ENCODE assay signal across 8 mouse cellular contexts in the genomic region with DNA sequence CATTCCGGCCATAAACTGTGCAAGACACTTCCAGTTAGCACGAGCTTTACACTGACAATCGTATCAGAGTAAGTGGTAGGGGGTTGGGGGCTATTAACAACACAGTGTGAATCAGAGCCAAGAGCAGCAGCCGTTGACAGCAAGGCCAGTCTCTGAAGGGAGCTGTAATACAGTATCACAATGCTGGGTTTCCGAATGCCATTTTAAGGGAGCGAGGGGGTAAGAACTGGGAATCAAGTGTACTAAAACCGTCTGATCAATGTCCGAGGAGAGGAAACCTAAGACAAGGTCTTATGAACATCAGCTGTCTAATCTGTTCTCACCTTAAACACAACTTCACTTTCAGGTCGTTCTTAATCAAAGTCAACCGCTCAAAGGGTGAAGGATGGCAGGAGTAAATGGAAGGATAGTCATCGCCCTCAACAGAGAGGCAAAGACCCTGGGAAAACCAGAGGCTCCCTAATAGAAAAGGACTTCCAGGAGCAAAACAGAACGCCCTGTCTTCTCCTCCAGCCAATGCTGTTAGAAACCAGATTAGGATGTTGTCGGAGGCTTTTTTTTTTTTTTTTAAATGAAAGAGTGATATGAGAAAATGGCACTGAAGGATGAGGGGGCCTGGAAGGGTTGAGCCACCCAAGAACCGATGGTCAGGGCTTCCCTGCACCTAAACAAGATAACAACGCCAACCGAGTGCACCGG. TPM values are rescaled to one million over a fixed set of nuclear protein-coding genes. Genes with fewer than 3 reads are reported as not detected.
DNase-seq lines count a peak whose midpoint lies in the region; ATAC-seq and TF ChIP-seq lines count a peak whose summit lies in the region.
"Had no signal": no experiment of that assay in that cellular context is flagged by ENCODE, and none has a peak within 500 bp of the region (broad histone marks: within the 10 kb centered on the region; RNA-seq: fewer than 3 reads in every experiment).

No protein-coding gene starts in this region.

- no peaks in the 10 kb centered on the region for H3K9me3 ChIP-seq in MEL (replicated peaks; ENCODE audit: insufficient read depth, low read length)
- no peaks in the 10 kb centered on the region for H3K9me3 ChIP-seq in stomach, embryonic 14.5 days (ENCODE audit: control insufficient read depth, low read depth, low read length)

- no peak for TF ChIP-seq POLR2A in MEL (IDR thresholded peaks at IDR 0.05; ENCODE audit: control insufficient read depth in 1 of 2, insufficient read depth in 1 of 2, low read depth in 1 of 2, low read length in 2 of 2, poor library complexity in 1 of 2)

- peaks cover 0 to 22% of the 10 kb centered on the region in 2 experiments; a peak in 2 of 4 replicates for H3K36me3 ChIP-seq in MEL (ENCODE audit: control insufficient read depth in 1 of 2, insufficient read depth in 2 of 2, low read length in 2 of 2)
- no peaks in the 10 kb centered on the region for H3K36me3 ChIP-seq in stomach, embryonic 14.5 days (ENCODE audit: control insufficient read depth, insufficient read depth, low read length)

- H3K9ac ChIP-seq in MEL (ENCODE audit: control insufficient read depth, low read depth, low read length, poor library complexity, severe bottlenecking), result peak overlapping the region; percentile 93
- H3K9ac ChIP-seq in stomach, embryonic 14.5 days (replicated peaks; ENCODE audit: low read depth, low read length), result peak overlapping the region; percentile 58

- peak overlapping the region; percentile 10 for H3K27ac ChIP-seq in MEL (ENCODE audit: control insufficient read depth, low read depth, low read length)
- peak overlapping the region; percentile 61; the same call in 1 of the 2 replicates for H3K27ac ChIP-seq in stomach, embryonic 14.5 days (ENCODE audit: low read length)

- intact Hi-C loops in heart, postnatal 10 days (cut with DNase I), result no loop called here

- under 1% methylated on average over 17 of the region's 17 CpGs for WGBS in stomach, embryonic 14.5 days

- H3K27me3 ChIP-seq in MEL (ENCODE audit: control insufficient read depth in 1 of 2, insufficient read depth in 2 of 2, low read length in 2 of 2), result no peaks in the 10 kb centered on the region
- H3K27me3 ChIP-seq in stomach, embryonic 14.5 days (ENCODE audit: control insufficient read depth, insufficient read depth, low read length), result no peaks in the 10 kb centered on the region

- H3K4me2 ChIP-seq in stomach, embryonic 14.5 days (replicated peaks; ENCODE audit: low read depth, low read length), result peak overlapping the region; percentile 80

- DNase-seq in CD4-positive helper T cell, adult 2 months (ENCODE audit: low read depth, low spot score), result peak; percentile 36
- peak; percentile 63 for DNase-seq in MEL (ENCODE audit: low read depth, low spot score)
- peak; percentile 24 for DNase-seq in embryo, embryonic 9.5 days (ENCODE audit: extremely low spot score)
- DNase-seq in heart, postnatal 10 days, result peak; percentile 29 to 39
- peak; percentile 20 for DNase-seq in layer of hippocampus, postnatal 10 days (ENCODE audit: low spot score in 2 of 2)
- peak; percentile 30 for DNase-seq in mesoderm, embryonic 11.5 days (ENCODE audit: low read depth, low spot score)

- no peak for ATAC-seq in stomach, embryonic 14.5 days (ENCODE audit: insufficient number of reproducible peaks, insufficient read depth, low FRiP score, low read depth)

- peaks cover 10 to 11% of the 10 kb centered on the region in 2 experiments for H3K4me1 ChIP-seq in MEL (ENCODE audit: control insufficient read depth in 1 of 2, insufficient read depth in 2 of 2, low read length in 2 of 2)
- H3K4me1 ChIP-seq in stomach, embryonic 14.5 days (ENCODE audit: control insufficient read depth, insufficient read depth, low read length), result no peaks in the 10 kb centered on the region

- no peak for TF ChIP-seq RAD21 in MEL (IDR thresholded peaks at IDR 0.05; ENCODE audit: low read depth, low read length)

- peaks cover 24% of the 10 kb centered on the region for H3K79me2 ChIP-seq in MEL (ENCODE audit: control insufficient read depth, insufficient read depth, low read length, poor library complexity)

- TF ChIP-seq EP300 in MEL (IDR thresholded peaks at IDR 0.05; ENCODE audit: low read depth in 1 of 2, low read length in 2 of 2), result no peak

- no peak for TF ChIP-seq CTCF in MEL (IDR thresholded peaks at IDR 0.05 in 2 of 3, conservative IDR thresholded peaks at IDR 0.05 in 1 of 3; ENCODE audit: control insufficient read depth in 1 of 3, insufficient read depth in 1 of 3, low read depth in 2 of 3, low read length in 3 of 3, poor library complexity in 1 of 3, severe bottlenecking in 1 of 3)

- H3K4me3 ChIP-seq in MEL (ENCODE audit: control insufficient read depth in 1 of 2, insufficient read depth in 1 of 2, low read depth in 2 of 2, low read length in 2 of 2), result peak overlapping the region; percentile 72 to 98
- H3K4me3 ChIP-seq in stomach, embryonic 14.5 days (ENCODE audit: low read depth, low read length), result peak overlapping the region; percentile 85

TF ChIP-seq in MEL, 35 proteins besides CTCF, POLR2A, EP300 and RAD21:
- TF ChIP-seq CHD1 (IDR thresholded peaks at IDR 0.05; ENCODE audit: low read depth, low read length) (no peak), ZNF384 (IDR thresholded peaks at IDR 0.05; ENCODE audit: low read depth, low read length) (peak; percentile 91), USF1 (IDR thresholded peaks at IDR 0.05; ENCODE audit: low read depth, low read length) (peak; percentile 25; the same call in 1 of the 2 replicates), SIN3A (IDR thresholded peaks at IDR 0.05; ENCODE audit: low read length) (peak; percentile 37)

RNA-seq across cellular contexts. Expression of a gene that starts 1.0 kb away (rescaled TPM):
- 11.3 and 12.5 TPM in 2 replicates for total RNA-seq in MEL (2012; rRNA removed)
- polyA plus RNA-seq in MEL (2012; ENCODE audit: insufficient read depth in 1 of 2, insufficient read length in 2 of 2, low read depth in 1 of 2, low replicate concordance in 2 of 2, missing spikeins in 1 of 2), result 10 to 100 TPM in 1 of 2 experiments, not detected in 1; 11.5 TPM
- 10 to 100 TPM; 22.7 to 23.1 TPM for total RNA-seq in heart, postnatal 10 days (2021)
- 10 to 100 TPM; 72.8 to 73.5 TPM for total RNA-seq in layer of hippocampus, postnatal 10 days (2021)
- polyA plus RNA-seq in stomach, embryonic 14.5 days (2014; fragmentation: Nextera tagmentation; extraction: Ambion mirVana), result 7.1 and 9.7 TPM in 2 replicates

RNA-seq across cellular contexts. Expression of a gene that starts 31.3 kb away (rescaled TPM):
- total RNA-seq in MEL (2012; rRNA removed), result not detected in 2 replicates
- polyA plus RNA-seq in MEL (2012; ENCODE audit: insufficient read depth in 1 of 2, insufficient read length in 2 of 2, low read depth in 1 of 2, low replicate concordance in 2 of 2, missing spikeins in 1 of 2), result not detected
- total RNA-seq in heart, postnatal 10 days (2021), result not detected
- 1 to 10 TPM in 1 of 2 experiments, under 1 TPM in 1; 0.57 to 1.0 TPM for total RNA-seq in layer of hippocampus, postnatal 10 days (2021)
- polyA plus RNA-seq in stomach, embryonic 14.5 days (2014; fragmentation: Nextera tagmentation; extraction: Ambion mirVana), result 0.53 TPM in 1 of 2 replicates, not detected in the other
- total RNA-seq: hematopoietic stem cell, adult 5-6 weeks had no signal
